Mouse (Mus musculus): ENCODE data around the gene Ak3. TPM values are rescaled to one million over a fixed set of nuclear protein-coding genes. Genes with fewer than 3 reads are reported as not detected.
A peak's percentile ranks its signal among the peaks of the same experiment; 100 is the strongest.

Gene Ak3
- polyA plus RNA-seq, 1 experiment from 2014 or later, result 87.3 TPM

DNA sequence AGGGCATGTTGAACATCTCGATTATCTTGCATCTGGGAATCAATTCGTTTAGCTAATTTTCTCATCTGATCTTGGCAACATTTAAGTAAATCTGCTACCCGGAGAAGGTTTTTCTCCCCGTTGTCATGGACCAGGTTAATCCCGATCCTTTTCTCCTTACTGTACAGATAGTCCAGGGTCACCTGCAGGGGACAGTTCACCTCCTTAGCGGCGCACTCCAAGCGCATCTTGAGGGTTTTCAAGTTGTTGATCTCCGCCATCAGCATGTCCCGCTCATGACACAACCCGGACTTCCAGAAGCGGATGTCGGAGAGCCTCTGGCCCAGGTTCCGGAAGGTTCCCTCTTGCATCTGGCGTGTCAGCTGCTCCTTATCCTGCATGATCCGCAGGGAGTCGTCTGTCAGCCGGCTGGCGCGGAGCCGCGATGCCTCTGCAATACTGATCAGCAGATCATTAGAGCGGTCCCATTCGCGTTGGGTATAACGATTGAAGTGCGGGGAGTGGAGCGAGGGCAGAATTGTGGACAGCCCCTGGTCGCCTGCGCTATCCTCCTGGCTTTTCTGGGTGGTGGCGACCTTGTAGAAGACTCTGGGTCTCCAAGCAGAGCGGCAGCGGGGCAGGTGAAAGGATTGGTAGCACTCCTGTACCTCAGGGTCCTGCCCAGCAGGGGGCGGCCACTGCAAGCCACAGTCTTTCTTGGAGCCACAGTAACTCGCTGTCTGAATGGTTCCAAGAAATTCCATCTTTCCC lies 72.7 kb downstream of the Ak3 start:
- H3K27me3 ChIP-seq (ENCODE audit: control insufficient read depth, insufficient read depth, low read length), result no peaks in the 10 kb centered on the region
- H3K4me2 ChIP-seq (ENCODE audit: low read depth, severe bottlenecking), result peak overlapping the region; percentile 40; the same call in 1 of the 2 replicates
- ATAC-seq (ENCODE audit: insufficient number of reproducible peaks, low FRiP score, low TSS enrichment, low read depth), result no peak
- peak; percentile 89 for DNase-seq (ENCODE audit: low spot score)
- H3K9ac ChIP-seq (ENCODE audit: low read length), result 0 out of 2 replicates have a peak overlapping the region, but pooled peaks have one; percentile 24
- H3K27ac ChIP-seq (replicated peaks; ENCODE audit: low read depth, low read length), result no peak overlapping the region
- no peaks in the 10 kb centered on the region for H3K9me3 ChIP-seq (ENCODE audit: control insufficient read depth, low read length)
- H3K4me3 ChIP-seq (ENCODE audit: low read depth, low read length), result peak overlapping the region; percentile 10
- H3K4me1 ChIP-seq (ENCODE audit: control insufficient read depth, insufficient read depth, low read length), result no peaks in the 10 kb centered on the region
- H3K36me3 ChIP-seq (ENCODE audit: control insufficient read depth, insufficient read depth, low read length), result no peaks in the 10 kb centered on the region
- 19% methylated on average over 35 of the region's 35 CpGs for WGBS

Other genes with a start within 250 kb of the Ak3 start
- 0.31 and 0.36 TPM in 2 replicates for gene Slc1a1, start 212.9 kb downstream of the Ak3 start, polyA plus RNA-seq (2014; fragmentation: Nextera tagmentation; extraction: Ambion mirVana)
- gene Plpp6, start 84.0 kb downstream of the Ak3 start, polyA plus RNA-seq (2014; fragmentation: Nextera tagmentation; extraction: Ambion mirVana), result 5.2 and 7.3 TPM in 2 replicates
- 0.11 and 0.37 TPM in 2 replicates for gene 4430402I18Rik, start 80.2 kb downstream of the Ak3 start, polyA plus RNA-seq (2014; fragmentation: Nextera tagmentation; extraction: Ambion mirVana)
- 43.9 and 49.9 TPM in 2 replicates for gene Cdc37l1, start 57.6 kb downstream of the Ak3 start, polyA plus RNA-seq (2014; fragmentation: Nextera tagmentation; extraction: Ambion mirVana)
- gene Rcl1, start 53.4 kb upstream of the Ak3 start, polyA plus RNA-seq (2014; fragmentation: Nextera tagmentation; extraction: Ambion mirVana), result 68.3 and 73.4 TPM in 2 replicates
- 11.4 and 11.6 TPM in 2 replicates for gene Jak2, start 203.9 kb upstream of the Ak3 start, polyA plus RNA-seq (2014; fragmentation: Nextera tagmentation; extraction: Ambion mirVana)

Data from limb, embryonic 11.5 days (tissue).